9 mouse cellular contexts compared by ENCODE assay signal in genomic region chr1:81287088-81287487, GRCm38 (mm10).
A peak's percentile ranks its signal among the peaks of the same experiment; 100 is the strongest.
DNase-seq lines count a peak whose midpoint lies in the region; ATAC-seq and TF ChIP-seq lines count a peak whose summit lies in the region.
"Had no signal": no experiment of that assay in that cellular context is flagged by ENCODE, and none has a peak within 500 bp of the region (broad histone marks: within the 10 kb centered on the region; RNA-seq: fewer than 3 reads in every experiment).

No protein-coding gene starts in this region.

- intact Hi-C loops in heart, postnatal 25 days (cut with DNase I), result loop anchor here (2.0 kb wide), 1 partner anchor 456 kb away; no protein-coding TSS in a partner anchor

- H3K9ac ChIP-seq in hindbrain, postnatal 0 days (replicated peaks; ENCODE audit: low read length), result no peak overlapping the region
- no peak overlapping the region for H3K9ac ChIP-seq in midbrain, embryonic 14.5 days (replicated peaks; ENCODE audit: low read length)
- H3K9ac ChIP-seq: embryonic facial prominence, embryonic 13.5 days had no signal

- H3K4me3 ChIP-seq in cortical plate, adult 2 months (ENCODE audit: insufficient read depth, low read length), result no peak overlapping the region
- H3K4me3 ChIP-seq in hindbrain, postnatal 0 days (ENCODE audit: low read length), result no peak overlapping the region
- no peak overlapping the region for H3K4me3 ChIP-seq in midbrain, embryonic 14.5 days (replicated peaks; ENCODE audit: low read depth, low read length)
- H3K4me3 ChIP-seq: embryonic facial prominence, embryonic 13.5 days had no signal

- H3K27me3 ChIP-seq in hindbrain, postnatal 0 days (ENCODE audit: insufficient read depth, low read length), result no peaks in the 10 kb centered on the region
- no peaks in the 10 kb centered on the region for H3K27me3 ChIP-seq in midbrain, embryonic 14.5 days (ENCODE audit: control insufficient read depth, insufficient read depth, low read length)
- H3K27me3 ChIP-seq: embryonic facial prominence, embryonic 13.5 days had no signal

- H3K4me2 ChIP-seq in hindbrain, postnatal 0 days (ENCODE audit: low read depth, low read length), result no peak overlapping the region
- no peak overlapping the region for H3K4me2 ChIP-seq in midbrain, embryonic 14.5 days (ENCODE audit: low read length)
- H3K4me2 ChIP-seq: embryonic facial prominence, embryonic 13.5 days had no signal

- no peak overlapping the region for H3K27ac ChIP-seq in cortical plate, adult 2 months (ENCODE audit: insufficient read depth, low read length)
- no peak overlapping the region for H3K27ac ChIP-seq in hindbrain, postnatal 0 days
- H3K27ac ChIP-seq in midbrain, embryonic 14.5 days (replicated peaks; ENCODE audit: low read depth, low read length), result no peak overlapping the region
- H3K27ac ChIP-seq: embryonic facial prominence, embryonic 13.5 days had no signal

- no peaks in the 10 kb centered on the region for H3K4me1 ChIP-seq in cortical plate, adult 2 months (ENCODE audit: control insufficient read depth, insufficient read depth, low read length)
- H3K4me1 ChIP-seq in hindbrain, postnatal 0 days (ENCODE audit: insufficient read depth, low read length), result no peaks in the 10 kb centered on the region
- no peaks in the 10 kb centered on the region for H3K4me1 ChIP-seq in midbrain, embryonic 14.5 days (ENCODE audit: control insufficient read depth, insufficient read depth, low read length)
- H3K4me1 ChIP-seq: embryonic facial prominence, embryonic 13.5 days had no signal

- ATAC-seq in hindbrain, postnatal 0 days, result peak; percentile 87
- peak; percentile 84 for ATAC-seq in midbrain, embryonic 14.5 days (ENCODE audit: low FRiP score, low TSS enrichment)

- no peak for TF ChIP-seq POLR2A in cortical plate, adult 2 months (IDR thresholded peaks at IDR 0.05; ENCODE audit: extremely low read depth, insufficient read depth, low read length)

- H3K9me3 ChIP-seq in hindbrain, postnatal 0 days (ENCODE audit: low read length), result no peaks in the 10 kb centered on the region
- H3K9me3 ChIP-seq in midbrain, embryonic 14.5 days (ENCODE audit: control insufficient read depth, low read length), result peaks cover 5% of the 10 kb centered on the region; the same call in 1 of the 2 replicates
- H3K9me3 ChIP-seq: embryonic facial prominence, embryonic 13.5 days had no signal

- no peaks in the 10 kb centered on the region for H3K36me3 ChIP-seq in hindbrain, postnatal 0 days (ENCODE audit: insufficient read depth, low read length)
- H3K36me3 ChIP-seq in midbrain, embryonic 14.5 days (ENCODE audit: control insufficient read depth, insufficient read depth, low read length), result no peaks in the 10 kb centered on the region
- H3K36me3 ChIP-seq: embryonic facial prominence, embryonic 13.5 days had no signal

- peak; percentile 10 to 18 for DNase-seq in layer of hippocampus, postnatal 10 days (ENCODE audit: low spot score in 2 of 2)
- DNase-seq in layer of hippocampus, adult 8-10 months (ENCODE audit: low spot score in 2 of 2), result no peak
- peak; percentile 38 for DNase-seq in Muller cell, postnatal 12 days (ENCODE audit: inconsistent ontology term)
- DNase-seq in hindbrain, postnatal 0 days (ENCODE audit: low spot score), result peak; percentile 78
- DNase-seq in midbrain, embryonic 14.5 days, result peak; percentile 86
- DNase-seq in thymus, postnatal 14 days, result no peak
- no peak for DNase-seq in heart, postnatal 25 days (ENCODE audit: low spot score)

- TF ChIP-seq CTCF in cortical plate, adult 2 months (IDR thresholded peaks at IDR 0.05; ENCODE audit: extremely low read depth, insufficient read depth, low read length), result peak; percentile 52
- TF ChIP-seq CTCF in hindbrain, postnatal 0 days (IDR thresholded peaks at IDR 0.05; ENCODE audit: low read depth), result peak; percentile 85

Comparison
In these comparisons a context has a peak if more than half of its experiments do, and no peak if none do; other contexts are left out.
1. DNase-seq: peak in layer of hippocampus, postnatal 10 days (2 of 2), Muller cell, postnatal 12 days (single experiment), hindbrain, postnatal 0 days (single experiment) and midbrain, embryonic 14.5 days (single experiment); none in layer of hippocampus, adult 8-10 months (0 of 2), thymus, postnatal 14 days (single experiment) and heart, postnatal 25 days (single experiment).